Mouse (Mus musculus) mouse embryonic stem cell (cell line): ENCODE results near the gene Slc39a7.

Experiments used
- in situ Hi-C, 2 experiments: fragments of 300-500 bp; cut with MboI; formaldehyde crosslinking; loops; 1 replicate in 1 of 2; 3 replicates in 1 of 2; pipeline ENCODE4 v1.14.3; 2019 to 2020; ENCODE audit warnings: low sequenced_read_pairs in 2 of 2, low pct_unique_long_range_greater_than_20kb in 1 of 2, mixed read lengths in 1 of 2; ENCODE audit not compliant: unreplicated experiment in 1 of 2

The Slc39a7 gene

GRCm38 (mm10) chr17:33978631-33979031 is 52.9 kb downstream of the Slc39a7 start:
- in situ Hi-C loops, result no loop called here
